Mouse (Mus musculus): ENCODE measurements around the gene Sec61g. TPM values are rescaled to one million over a fixed set of nuclear protein-coding genes. Genes with fewer than 3 reads are reported as not detected.

The Sec61g gene
- 41.1 and 43.8 TPM in 2 replicates for polyA plus RNA-seq (2014; fragmentation: Nextera tagmentation; extraction: Ambion mirVana)

DNA sequence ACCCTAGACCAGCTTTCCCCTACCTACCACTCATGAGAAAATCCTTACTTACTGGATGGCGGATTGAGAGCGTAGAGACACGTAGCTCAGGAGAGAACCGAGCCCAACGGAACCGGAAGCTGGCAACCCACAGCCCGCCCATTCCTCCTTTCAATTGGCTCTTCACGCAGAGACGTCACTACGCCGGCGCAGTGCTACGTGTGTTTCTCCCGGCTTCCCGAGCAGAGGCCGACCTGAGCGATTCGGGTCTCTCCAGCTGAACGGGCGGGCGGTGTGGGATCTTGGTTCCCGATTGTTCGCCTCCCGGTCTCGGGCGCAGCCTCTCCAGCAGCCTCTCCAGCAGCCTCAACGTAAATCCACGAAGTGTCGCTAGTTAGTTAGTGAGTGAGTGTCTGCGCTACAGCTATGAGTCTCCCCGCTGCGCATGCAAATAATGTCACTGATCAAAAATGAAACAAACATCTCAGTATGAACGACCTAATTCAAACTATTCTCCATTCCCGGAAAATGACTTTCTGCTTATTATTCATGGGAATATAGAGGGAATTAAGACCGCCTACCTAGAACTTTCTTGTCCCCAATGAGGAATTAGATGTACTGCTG is at the start of gene Sec61g:
Gene Sec61g (minus strand): TSS at position 433 of the 603 bp plus-strand sequence.
- DNase-seq (ENCODE audit: low spot score) (peak; percentile 84), ATAC-seq (replicated peaks; ENCODE audit: low FRiP score) (peak; percentile 92)
- Histone ChIP-seq H3K27ac (ENCODE audit: low read depth, low read length) (peak within 1 kb of the TSS; percentile 82), H3K27me3 (replicated peaks; ENCODE audit: control insufficient read depth, insufficient read depth, low read length) (no peaks in the 10 kb centered on the region), H3K4me1 (replicated peaks; ENCODE audit: control insufficient read depth, insufficient read depth, low read length) (peaks cover 6% of the 10 kb centered on the region), H3K4me2 (peak within 1 kb of the TSS; percentile 77), H3K4me3 (ENCODE audit: low read depth, low read length) (peak within 1 kb of the TSS; percentile 90), H3K9ac (ENCODE audit: low read depth, low read length) (peak within 1 kb of the TSS; percentile 92), H3K36me3 (ENCODE audit: control insufficient read depth, insufficient read depth, low read length) (peaks cover 14% of the 10 kb centered on the region), H3K9me3 (ENCODE audit: control insufficient read depth, low read length) (no peaks in the 10 kb centered on the region)
- under 1% methylated on average over 35 of the region's 35 CpGs for WGBS

DNA sequence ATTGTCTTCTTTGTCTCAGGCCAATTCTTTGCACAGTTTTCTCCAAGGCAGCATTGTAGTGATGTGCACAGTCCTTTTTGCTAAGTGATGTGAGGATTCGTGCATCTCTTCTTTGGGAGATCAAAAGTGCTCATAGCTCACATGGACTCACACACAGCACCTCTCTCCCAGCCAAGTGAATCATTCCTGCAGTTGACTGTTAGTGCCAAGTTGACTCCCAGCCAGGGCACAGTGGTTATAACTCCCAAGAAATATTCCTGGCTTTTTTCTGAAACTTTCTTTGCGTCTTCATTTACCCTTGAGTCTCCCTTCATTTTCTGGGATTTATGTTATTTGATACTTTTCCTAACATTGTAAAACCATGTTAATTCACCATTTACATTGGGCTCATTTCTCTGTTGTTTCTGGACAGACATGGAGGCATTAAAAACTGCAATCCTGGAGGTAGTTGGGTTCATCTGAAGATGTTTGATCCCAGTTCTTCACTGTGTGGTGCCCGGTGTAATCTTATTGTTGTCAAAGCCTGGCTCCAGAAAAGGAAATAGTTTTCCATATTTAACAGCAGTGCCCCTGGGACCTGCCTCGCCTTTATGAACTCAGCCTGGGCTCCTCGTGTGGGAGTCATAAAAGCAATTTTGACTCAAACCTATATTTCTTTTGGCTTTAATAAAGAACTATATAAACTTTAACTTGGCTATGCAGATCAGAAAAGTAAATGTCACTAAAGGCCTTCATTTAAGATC is 38.3 kb upstream of the Sec61g start:
- Histone ChIP-seq H3K36me3 (ENCODE audit: control insufficient read depth, insufficient read depth, low read length) (no peaks in the 10 kb centered on the region), H3K27ac (ENCODE audit: low read depth, low read length) (no peak overlapping the region), H3K9me3 (ENCODE audit: control insufficient read depth, low read length) (no peaks in the 10 kb centered on the region), H3K27me3 (replicated peaks; ENCODE audit: control insufficient read depth, insufficient read depth, low read length) (no peaks in the 10 kb centered on the region), H3K4me1 (replicated peaks; ENCODE audit: control insufficient read depth, insufficient read depth, low read length) (no peaks in the 10 kb centered on the region), H3K4me2 (no peak overlapping the region), H3K9ac (ENCODE audit: low read depth, low read length) (no peak overlapping the region), H3K4me3 (ENCODE audit: low read depth, low read length) (no peak overlapping the region)
- ATAC-seq (replicated peaks; ENCODE audit: low FRiP score) (no peak), DNase-seq (ENCODE audit: low spot score) (no peak)
- WGBS: 70% methylated on average over 5 of the region's 5 CpGs

DNA sequence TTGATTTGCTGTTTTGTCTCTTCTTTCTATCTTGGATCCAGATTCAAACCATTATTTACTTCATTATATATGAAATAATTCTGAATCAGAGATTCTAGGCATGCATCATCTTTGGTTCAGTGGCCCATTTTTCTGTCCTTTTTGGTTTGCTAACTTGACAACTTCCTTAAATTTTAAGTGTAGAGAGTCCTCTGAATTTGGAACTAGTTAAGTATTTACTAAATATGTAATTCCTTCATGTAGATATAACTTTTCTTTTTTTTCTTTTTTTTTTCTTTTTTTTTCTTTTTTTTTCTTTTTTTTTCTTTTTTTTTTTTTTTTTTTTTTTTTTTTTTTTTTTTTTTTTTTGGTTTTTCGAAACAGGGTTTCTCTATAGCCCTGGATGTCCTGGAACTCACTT is 29.1 kb upstream of the Sec61g start:
- H3K27me3 ChIP-seq (replicated peaks; ENCODE audit: control insufficient read depth, insufficient read depth, low read length): no peaks in the 10 kb centered on the region
- H3K36me3 ChIP-seq (ENCODE audit: control insufficient read depth, insufficient read depth, low read length): no peaks in the 10 kb centered on the region
- H3K9me3 ChIP-seq (ENCODE audit: control insufficient read depth, low read length): no peaks in the 10 kb centered on the region
- ATAC-seq (replicated peaks; ENCODE audit: low FRiP score) (no peak), DNase-seq (ENCODE audit: low spot score) (no peak)
- H3K4me3 ChIP-seq (ENCODE audit: low read depth, low read length): no peak overlapping the region
- H3K4me1 ChIP-seq (replicated peaks; ENCODE audit: control insufficient read depth, insufficient read depth, low read length): no peaks in the 10 kb centered on the region
- no peak overlapping the region for H3K9ac ChIP-seq (ENCODE audit: low read depth, low read length)
- H3K27ac ChIP-seq (ENCODE audit: low read depth, low read length): no peak overlapping the region
- WGBS: 79% methylated on average over 1 of the region's 1 CpGs
- no peak overlapping the region for H3K4me2 ChIP-seq

DNA sequence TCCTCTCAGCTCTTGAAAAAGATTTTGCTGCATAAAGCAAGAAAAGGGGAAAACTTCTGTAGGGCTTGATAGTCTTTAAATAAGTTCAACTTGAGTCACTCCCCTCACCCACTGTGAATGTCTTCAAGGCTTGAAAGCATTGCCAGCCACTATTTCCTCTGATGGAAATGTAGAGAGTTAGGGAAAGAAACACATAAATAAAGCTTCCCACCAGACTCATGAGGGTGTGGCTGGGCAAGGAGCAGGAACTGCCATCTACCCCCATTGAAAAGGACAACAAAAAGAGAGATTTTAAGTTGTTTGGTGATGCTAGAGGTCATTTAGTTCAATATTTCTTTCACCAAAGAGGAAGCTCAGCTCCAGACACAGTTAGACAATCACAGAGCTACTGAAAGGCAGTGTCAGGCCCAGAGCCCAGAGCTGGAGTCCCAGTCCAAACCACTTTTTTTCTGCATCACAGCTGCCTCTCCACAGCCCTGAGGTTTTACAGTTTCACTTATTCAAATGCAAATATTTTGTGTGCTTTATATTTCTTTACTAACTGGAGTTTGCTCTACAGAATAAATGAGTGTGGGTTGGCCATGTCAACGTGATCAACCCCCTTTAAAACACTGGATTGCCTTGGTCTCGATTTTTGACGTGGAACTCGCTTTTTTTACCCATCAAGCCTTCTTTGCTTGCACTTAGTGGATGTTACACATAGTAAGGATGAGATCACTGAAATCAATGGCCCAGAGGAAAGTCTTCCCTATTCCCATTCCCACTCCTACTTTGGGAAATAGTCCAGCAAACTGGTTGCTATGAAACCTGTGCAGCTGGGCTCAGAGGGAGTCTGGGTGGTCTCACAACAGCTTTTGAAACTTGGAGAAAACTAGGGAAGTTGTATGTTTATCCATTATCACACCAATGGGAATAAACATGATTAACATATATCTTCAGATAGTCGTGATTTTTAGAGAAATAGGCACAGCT is 26.6 kb upstream of the Sec61g start:
- Histone ChIP-seq H3K4me2 (no peak overlapping the region), H3K27me3 (replicated peaks; ENCODE audit: control insufficient read depth, insufficient read depth, low read length) (no peaks in the 10 kb centered on the region), H3K9me3 (ENCODE audit: control insufficient read depth, low read length) (no peaks in the 10 kb centered on the region), H3K4me1 (replicated peaks; ENCODE audit: control insufficient read depth, insufficient read depth, low read length) (no peaks in the 10 kb centered on the region), H3K9ac (ENCODE audit: low read depth, low read length) (no peak overlapping the region), H3K36me3 (ENCODE audit: control insufficient read depth, insufficient read depth, low read length) (no peaks in the 10 kb centered on the region), H3K27ac (ENCODE audit: low read depth, low read length) (no peak overlapping the region), H3K4me3 (ENCODE audit: low read depth, low read length) (no peak overlapping the region)
- no peak for ATAC-seq (replicated peaks; ENCODE audit: low FRiP score)
- 78% methylated on average over 5 of the region's 5 CpGs for WGBS
- DNase-seq (ENCODE audit: low spot score): no peak

DNA sequence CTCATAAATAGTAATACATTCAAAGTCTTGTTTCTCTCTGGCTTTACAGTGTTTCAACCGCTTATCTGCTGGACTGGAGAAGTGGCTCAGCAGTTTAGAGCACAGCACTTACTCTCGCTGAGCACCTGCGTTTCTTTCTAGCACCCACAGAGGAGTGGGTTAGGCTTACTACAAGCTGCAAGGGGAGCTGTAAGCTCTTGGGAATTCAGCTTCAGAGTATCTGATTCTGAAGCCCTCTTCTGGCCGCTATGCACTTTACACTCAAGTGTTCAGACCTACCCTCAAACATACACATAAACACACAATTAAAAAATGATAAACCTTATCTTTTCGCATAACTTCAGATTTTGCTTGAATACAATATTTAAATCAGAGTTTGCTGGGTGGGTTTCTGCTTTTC is 24.6 kb upstream of the Sec61g start:
- DNase-seq (ENCODE audit: low spot score) (no peak), ATAC-seq (replicated peaks; ENCODE audit: low FRiP score) (peak; percentile 58)
- Histone ChIP-seq H3K4me2 (no peak overlapping the region), H3K9ac (ENCODE audit: low read depth, low read length) (no peak overlapping the region), H3K27me3 (replicated peaks; ENCODE audit: control insufficient read depth, insufficient read depth, low read length) (no peaks in the 10 kb centered on the region), H3K4me3 (ENCODE audit: low read depth, low read length) (no peak overlapping the region), H3K36me3 (ENCODE audit: control insufficient read depth, insufficient read depth, low read length) (no peaks in the 10 kb centered on the region), H3K9me3 (ENCODE audit: control insufficient read depth, low read length) (no peaks in the 10 kb centered on the region), H3K4me1 (replicated peaks; ENCODE audit: control insufficient read depth, insufficient read depth, low read length) (no peaks in the 10 kb centered on the region), H3K27ac (ENCODE audit: low read depth, low read length) (no peak overlapping the region)
- WGBS: 26% methylated on average over 5 of the region's 5 CpGs

DNA sequence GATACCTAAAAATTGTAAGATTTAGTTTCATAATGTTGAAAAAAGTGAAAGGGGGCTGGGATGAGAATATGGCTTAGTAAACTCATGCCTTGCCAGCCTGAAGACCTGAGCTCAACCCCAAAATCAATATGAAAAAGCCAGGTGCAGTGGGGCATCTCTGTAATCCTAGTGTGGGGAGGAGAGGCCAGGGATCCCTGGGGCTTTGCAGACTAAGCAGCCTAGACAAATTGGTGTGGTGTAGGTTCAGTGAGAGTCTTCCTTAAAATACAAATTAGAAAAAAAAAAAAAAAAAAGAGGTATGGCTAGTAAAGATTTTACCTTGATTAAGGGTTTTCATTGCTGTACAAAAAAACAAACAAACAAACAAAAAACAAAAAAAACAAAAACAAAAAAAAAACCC is 20.6 kb upstream of the Sec61g start:
- no peak for DNase-seq (ENCODE audit: low spot score)
- H3K4me1 ChIP-seq (replicated peaks; ENCODE audit: control insufficient read depth, insufficient read depth, low read length): no peaks in the 10 kb centered on the region
- H3K9me3 ChIP-seq (ENCODE audit: control insufficient read depth, low read length): no peaks in the 10 kb centered on the region
- ATAC-seq (replicated peaks; ENCODE audit: low FRiP score): no peak
- H3K9ac ChIP-seq (ENCODE audit: low read depth, low read length): no peak overlapping the region
- no peaks in the 10 kb centered on the region for H3K36me3 ChIP-seq (ENCODE audit: control insufficient read depth, insufficient read depth, low read length)
- H3K4me2 ChIP-seq: no peak overlapping the region
- H3K27ac ChIP-seq (ENCODE audit: low read depth, low read length): no peak overlapping the region
- H3K27me3 ChIP-seq (replicated peaks; ENCODE audit: control insufficient read depth, insufficient read depth, low read length): no peaks in the 10 kb centered on the region
- H3K4me3 ChIP-seq (ENCODE audit: low read depth, low read length): no peak overlapping the region

DNA sequence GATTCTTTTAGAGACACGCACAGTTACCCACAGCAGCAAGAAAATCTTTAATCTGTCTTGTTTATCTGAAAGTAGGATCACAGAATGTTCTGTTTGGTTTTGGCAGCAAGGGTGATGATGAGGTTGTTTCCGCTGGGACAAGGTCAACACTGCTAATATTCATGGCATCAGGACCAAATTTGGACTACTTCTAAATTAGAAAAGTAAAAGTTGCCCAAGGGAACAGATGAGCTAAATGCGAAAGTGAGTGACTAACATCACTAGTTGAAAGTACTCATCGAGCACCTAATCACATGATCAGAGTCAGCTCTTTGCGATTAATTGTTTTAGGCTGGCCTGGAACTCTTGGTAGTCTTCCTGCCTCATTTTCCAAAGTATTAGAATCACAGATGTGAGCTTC is 20.1 kb upstream of the Sec61g start:
- Histone ChIP-seq H3K4me1 (replicated peaks; ENCODE audit: control insufficient read depth, insufficient read depth, low read length) (no peaks in the 10 kb centered on the region), H3K4me2 (no peak overlapping the region), H3K9ac (ENCODE audit: low read depth, low read length) (no peak overlapping the region), H3K27me3 (replicated peaks; ENCODE audit: control insufficient read depth, insufficient read depth, low read length) (no peaks in the 10 kb centered on the region), H3K9me3 (ENCODE audit: control insufficient read depth, low read length) (no peaks in the 10 kb centered on the region), H3K36me3 (ENCODE audit: control insufficient read depth, insufficient read depth, low read length) (no peaks in the 10 kb centered on the region), H3K4me3 (ENCODE audit: low read depth, low read length) (no peak overlapping the region), H3K27ac (ENCODE audit: low read depth, low read length) (no peak overlapping the region)
- 88% methylated on average over 5 of the region's 5 CpGs for WGBS
- DNase-seq (ENCODE audit: low spot score) (no peak), ATAC-seq (replicated peaks; ENCODE audit: low FRiP score) (no peak)

DNA sequence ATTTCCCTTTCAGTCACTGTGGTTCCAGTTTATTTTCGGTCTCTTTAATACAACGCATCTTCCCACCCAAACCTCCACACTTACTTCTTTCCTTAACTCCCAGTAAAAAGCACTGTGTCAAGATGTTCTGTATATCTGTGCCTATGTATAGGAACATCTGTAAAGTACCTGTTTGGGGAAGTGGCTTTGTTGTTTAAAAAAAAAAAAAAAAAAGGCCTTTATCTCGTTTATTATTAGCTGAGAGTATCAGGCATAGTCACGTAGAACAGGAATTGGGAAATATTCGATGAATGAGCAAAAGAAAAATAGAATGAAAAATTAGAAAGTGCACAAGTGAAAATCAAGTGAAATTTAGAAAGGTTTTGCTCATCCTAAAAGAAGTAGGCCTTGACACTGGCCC is 19.5 kb upstream of the Sec61g start:
- H3K4me1 ChIP-seq (replicated peaks; ENCODE audit: control insufficient read depth, insufficient read depth, low read length): no peaks in the 10 kb centered on the region
- H3K4me2 ChIP-seq: no peak overlapping the region
- H3K27me3 ChIP-seq (replicated peaks; ENCODE audit: control insufficient read depth, insufficient read depth, low read length): no peaks in the 10 kb centered on the region
- no peak overlapping the region for H3K4me3 ChIP-seq (ENCODE audit: low read depth, low read length)
- no peak overlapping the region for H3K9ac ChIP-seq (ENCODE audit: low read depth, low read length)
- no peaks in the 10 kb centered on the region for H3K9me3 ChIP-seq (ENCODE audit: control insufficient read depth, low read length)
- no peak for DNase-seq (ENCODE audit: low spot score)
- ATAC-seq (replicated peaks; ENCODE audit: low FRiP score): no peak
- no peaks in the 10 kb centered on the region for H3K36me3 ChIP-seq (ENCODE audit: control insufficient read depth, insufficient read depth, low read length)
- WGBS: 79% methylated on average over 5 of the region's 5 CpGs
- H3K27ac ChIP-seq (ENCODE audit: low read depth, low read length): no peak overlapping the region
